Mouse (Mus musculus) thymus, postnatal 4 days (tissue): ENCODE data around the gene Nfe2l3.

ENCODE experiments used
- DNase-seq: peaks from one replicate; pipeline ENCODE4 v3.0.0; 2021

Nfe2l3 gene

GRCm38 (mm10) chr6:51486731-51487130, 54.3 kb downstream of the Nfe2l3 start:
- DNase-seq, result no peak

- no peak for DNase-seq
Observed at GRCm38 (mm10) chr6:51489787-51490186, 57.3 kb downstream of the Nfe2l3 start.

DNA sequence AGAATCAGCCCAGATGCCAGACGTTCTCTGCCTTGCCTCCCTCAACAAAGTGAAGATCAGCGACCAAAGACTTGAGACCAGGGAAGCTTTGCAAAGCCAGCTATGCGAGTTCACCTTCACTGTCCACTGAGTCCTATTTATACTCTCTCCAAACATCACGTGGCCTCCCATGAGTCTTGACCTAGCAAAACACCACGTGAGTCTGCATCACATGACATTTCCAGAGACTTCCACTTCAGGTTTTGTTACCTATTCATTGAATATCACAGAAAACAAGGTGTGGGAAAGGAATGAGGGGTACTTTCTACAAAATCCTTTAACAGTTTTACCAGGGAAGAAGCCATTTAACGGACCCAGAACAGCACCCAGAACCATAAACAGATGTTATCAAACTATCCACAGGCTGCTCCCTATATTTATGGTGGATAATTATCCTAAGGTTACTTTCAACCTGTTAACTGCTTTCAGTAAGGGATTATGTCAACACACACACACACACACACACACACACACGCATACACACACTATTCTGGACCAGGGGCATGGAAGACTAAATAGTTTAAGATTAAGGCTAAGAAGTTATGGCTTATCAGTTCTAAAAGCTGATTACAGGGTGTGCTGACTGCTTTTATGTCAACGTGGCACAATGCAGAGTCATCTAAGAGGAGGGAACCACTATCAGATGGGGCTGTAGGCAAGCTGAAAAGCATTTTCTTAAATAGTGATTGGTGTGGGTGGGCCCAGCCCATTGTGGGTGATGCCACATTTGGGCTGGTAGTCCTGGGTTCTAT, 65.0 kb downstream of the Nfe2l3 start:
- DNase-seq, result no peak

DNA sequence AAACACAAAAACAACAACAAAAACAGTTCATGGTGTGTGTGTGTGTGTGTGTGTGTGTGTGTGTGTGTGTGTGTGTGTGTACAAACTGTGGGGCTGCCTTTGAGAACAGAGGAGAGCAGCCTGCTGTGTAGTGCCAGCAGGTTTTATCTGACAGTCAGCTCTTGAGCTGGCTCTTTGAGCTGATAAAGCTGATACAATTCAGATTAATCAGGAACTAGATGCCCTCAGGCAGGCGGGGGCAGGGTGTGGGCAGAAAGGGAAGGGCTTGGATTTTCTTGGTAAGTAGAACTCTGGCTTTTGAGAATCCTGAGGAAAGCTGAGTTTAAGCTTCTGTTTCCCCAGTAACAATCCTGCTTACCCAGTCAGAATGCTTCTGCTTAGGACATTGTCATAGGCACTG, 73.2 kb downstream of the Nfe2l3 start:
- no peak for DNase-seq

DNA sequence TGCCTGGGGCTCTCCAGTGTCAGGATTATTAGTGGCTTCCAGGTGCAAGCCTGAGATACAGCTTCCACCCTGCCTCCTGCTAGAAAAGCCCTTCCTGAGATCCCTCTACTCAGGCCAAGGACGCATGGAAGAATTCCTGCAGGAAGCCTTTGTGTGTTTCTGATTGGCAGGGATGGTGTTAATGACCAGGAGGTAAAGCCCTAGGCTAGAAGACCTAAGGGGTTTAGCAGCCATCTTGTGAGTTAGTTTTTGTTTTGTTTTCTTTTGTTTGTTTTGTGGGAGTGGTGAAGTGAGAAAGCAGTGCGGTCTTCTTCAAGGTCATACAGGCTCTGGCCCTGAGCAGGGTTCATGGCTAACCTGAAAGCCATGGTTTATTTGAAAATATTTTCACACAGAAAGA, 75.1 kb downstream of the Nfe2l3 start:
- no peak for DNase-seq
